Mouse (Mus musculus): ENCODE measurements around the gene Timp2. TPM values are rescaled to one million over a fixed set of nuclear protein-coding genes. Genes with fewer than 3 reads are reported as not detected.

Gene Timp2
- polyA plus RNA-seq, 1 experiment from 2014 or later = 72.7 TPM

DNA sequence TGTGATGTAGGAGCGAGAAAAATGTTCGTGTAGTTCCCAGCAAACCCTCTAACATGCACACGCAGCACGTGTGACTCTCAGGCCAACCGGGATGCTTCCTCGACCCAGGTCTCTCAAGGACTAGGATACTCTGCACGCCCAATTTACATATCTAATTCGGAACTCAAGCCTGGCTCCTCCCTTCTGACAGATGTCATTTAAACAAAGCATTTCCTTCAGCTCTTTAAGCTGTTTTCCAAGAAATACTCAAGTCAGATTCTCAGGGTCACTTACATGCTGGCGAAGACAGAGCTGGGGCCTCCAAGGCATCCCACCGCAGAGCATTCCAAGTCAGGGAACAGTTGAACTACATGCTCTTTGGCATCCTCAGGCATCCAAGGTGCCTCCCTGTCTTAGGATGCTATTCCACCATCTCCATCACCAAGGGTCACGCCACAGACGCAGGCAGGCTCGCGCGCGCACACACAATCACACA, 66.5 kb downstream of the Timp2 start:
- 1% methylated on average over 16 of the region's 16 CpGs for WGBS
- peak; percentile 34 for DNase-seq (ENCODE audit: low spot score)

DNA sequence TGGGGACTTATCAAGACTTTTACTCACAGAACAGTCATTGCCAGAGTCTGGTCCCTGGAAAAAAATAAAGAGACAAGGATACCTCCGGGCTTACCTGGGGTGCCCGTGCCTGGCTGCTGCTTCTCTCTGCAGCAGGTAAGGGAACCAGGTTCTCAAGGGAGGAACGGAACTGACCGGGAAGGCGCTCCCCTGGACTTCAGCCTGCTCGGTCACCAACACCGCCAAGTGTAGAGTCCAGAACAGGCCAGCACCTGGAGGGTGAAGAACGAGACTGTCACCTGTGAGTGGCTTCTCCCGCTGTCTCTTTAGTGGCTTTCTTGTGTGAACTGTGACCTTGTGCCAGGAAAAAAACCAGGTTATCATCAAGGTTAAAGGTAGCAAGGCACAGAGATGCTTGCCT, 68.0 kb downstream of the Timp2 start:
- no peak for DNase-seq (ENCODE audit: low spot score)
- H3K9ac ChIP-seq (ENCODE audit: low read length) = no peak overlapping the region
- 96% methylated on average over 9 of the region's 9 CpGs for WGBS
- no peak overlapping the region for H3K4me3 ChIP-seq (ENCODE audit: low read depth, low read length)
- no peaks in the 10 kb centered on the region for H3K9me3 ChIP-seq (ENCODE audit: control insufficient read depth, low read length)
- H3K4me2 ChIP-seq (replicated peaks; ENCODE audit: low read depth) = no peak overlapping the region
- no peak overlapping the region for H3K27ac ChIP-seq (replicated peaks)
- TF ChIP-seq EP300 (optimal IDR thresholded peaks at IDR 0.05) (no peak), CTCF (IDR thresholded peaks at IDR 0.05; ENCODE audit: low read depth) (no peak)
- 0 out of 2 replicates have a peak, but pooled peaks cover 4% of the 10 kb centered on the region for H3K4me1 ChIP-seq (replicated peaks; ENCODE audit: control insufficient read depth, insufficient read depth)
- no peaks in the 10 kb centered on the region for H3K27me3 ChIP-seq (ENCODE audit: control insufficient read depth, insufficient read depth, low read length)
- peaks cover 21% of the 10 kb centered on the region for H3K36me3 ChIP-seq (ENCODE audit: control insufficient read depth, insufficient read depth, low read length)
- no peak for ATAC-seq (ENCODE audit: low FRiP score, low TSS enrichment)

More for the DNA sequence above, 66.5 kb downstream of the Timp2 start:
- Histone ChIP-seq H3K4me2 (replicated peaks; ENCODE audit: low read depth) (peak overlapping the region; percentile 56), H3K27me3 (ENCODE audit: control insufficient read depth, insufficient read depth, low read length) (no peaks in the 10 kb centered on the region), H3K9ac (ENCODE audit: low read length) (peak overlapping the region; percentile 82), H3K4me1 (replicated peaks; ENCODE audit: control insufficient read depth, insufficient read depth) (0 out of 2 replicates have a peak, but pooled peaks cover 4% of the 10 kb centered on the region), H3K27ac (replicated peaks) (peak overlapping the region; percentile 88), H3K9me3 (ENCODE audit: control insufficient read depth, low read length) (no peaks in the 10 kb centered on the region), H3K36me3 (ENCODE audit: control insufficient read depth, insufficient read depth, low read length) (peaks cover 14% of the 10 kb centered on the region), H3K4me3 (ENCODE audit: low read depth, low read length) (peak overlapping the region; percentile 82)
- TF ChIP-seq CTCF (IDR thresholded peaks at IDR 0.05; ENCODE audit: low read depth) = no peak
- TF ChIP-seq EP300 (optimal IDR thresholded peaks at IDR 0.05) = no peak
- ATAC-seq (ENCODE audit: low FRiP score, low TSS enrichment) = no peak

DNA sequence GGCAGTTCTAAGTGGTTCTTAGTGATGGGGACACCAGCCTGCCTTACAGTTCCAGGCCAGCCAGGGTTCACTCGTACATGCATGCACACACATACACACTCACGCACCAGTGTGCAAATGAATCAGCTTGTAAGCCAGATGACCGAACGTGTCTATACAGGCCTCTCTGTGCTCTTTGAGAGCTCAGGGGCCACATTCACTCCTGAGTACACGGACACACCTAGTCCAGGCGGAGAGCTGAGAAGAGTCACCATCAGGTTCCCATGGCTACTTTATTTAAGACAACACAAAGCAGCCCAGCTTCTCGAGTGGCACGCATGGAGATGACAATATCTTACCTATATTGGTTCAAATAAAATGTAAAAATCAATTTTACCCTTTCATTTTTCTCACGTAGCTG, 69.1 kb downstream of the Timp2 start:
- no peak for TF ChIP-seq CTCF (IDR thresholded peaks at IDR 0.05; ENCODE audit: low read depth)
- no peak for TF ChIP-seq EP300 (optimal IDR thresholded peaks at IDR 0.05)
- no peaks in the 10 kb centered on the region for H3K9me3 ChIP-seq (ENCODE audit: control insufficient read depth, low read length)
- H3K4me1 ChIP-seq (replicated peaks; ENCODE audit: control insufficient read depth, insufficient read depth) = 0 out of 2 replicates have a peak, but pooled peaks cover 4% of the 10 kb centered on the region
- ATAC-seq (ENCODE audit: low FRiP score, low TSS enrichment) (no peak), DNase-seq (ENCODE audit: low spot score) (peak; percentile 52)
- H3K36me3 ChIP-seq (ENCODE audit: control insufficient read depth, insufficient read depth, low read length) = peaks cover 24% of the 10 kb centered on the region
- WGBS = 56% methylated on average over 9 of the region's 9 CpGs
- H3K27me3 ChIP-seq (ENCODE audit: control insufficient read depth, insufficient read depth, low read length) = no peaks in the 10 kb centered on the region
- H3K9ac ChIP-seq (ENCODE audit: low read length) = no peak overlapping the region
- H3K4me3 ChIP-seq (ENCODE audit: low read depth, low read length) = no peak overlapping the region
- H3K27ac ChIP-seq (replicated peaks) = no peak overlapping the region
- H3K4me2 ChIP-seq (replicated peaks; ENCODE audit: low read depth) = no peak overlapping the region

DNA sequence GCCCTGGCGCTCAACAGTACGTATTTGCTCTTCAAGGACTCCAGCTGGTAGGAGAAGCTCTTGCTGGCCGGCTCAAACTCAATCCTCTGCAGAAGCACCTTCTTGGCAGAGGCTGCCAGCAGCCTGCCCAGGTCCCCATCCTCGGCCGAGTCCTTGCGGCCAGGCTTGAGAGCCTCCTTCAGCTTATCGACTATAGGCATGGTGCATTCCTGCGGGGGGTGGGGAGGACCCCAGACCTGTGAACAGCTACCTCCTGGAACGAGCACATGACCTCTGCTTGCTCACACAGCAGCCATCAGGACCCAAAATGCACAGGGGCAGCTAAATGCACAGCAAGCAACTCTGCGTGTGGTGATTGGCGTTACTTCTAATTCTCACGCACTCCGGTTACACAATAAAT, 69.7 kb downstream of the Timp2 start:
- no peak overlapping the region for H3K9ac ChIP-seq (ENCODE audit: low read length)
- WGBS = 85% methylated on average over 13 of the region's 13 CpGs
- H3K27ac ChIP-seq (replicated peaks) = no peak overlapping the region
- TF ChIP-seq EP300 (optimal IDR thresholded peaks at IDR 0.05) = no peak
- no peak for TF ChIP-seq CTCF (IDR thresholded peaks at IDR 0.05; ENCODE audit: low read depth)
- DNase-seq (ENCODE audit: low spot score) (no peak), ATAC-seq (ENCODE audit: low FRiP score, low TSS enrichment) (no peak)
- peaks cover 24% of the 10 kb centered on the region for H3K36me3 ChIP-seq (ENCODE audit: control insufficient read depth, insufficient read depth, low read length)
- no peak overlapping the region for H3K4me3 ChIP-seq (ENCODE audit: low read depth, low read length)
- H3K9me3 ChIP-seq (ENCODE audit: control insufficient read depth, low read length) = no peaks in the 10 kb centered on the region
- H3K4me1 ChIP-seq (replicated peaks; ENCODE audit: control insufficient read depth, insufficient read depth) = 0 out of 2 replicates have a peak, but pooled peaks cover 4% of the 10 kb centered on the region
- H3K4me2 ChIP-seq (replicated peaks; ENCODE audit: low read depth) = no peak overlapping the region
- H3K27me3 ChIP-seq (ENCODE audit: control insufficient read depth, insufficient read depth, low read length) = no peaks in the 10 kb centered on the region

DNA sequence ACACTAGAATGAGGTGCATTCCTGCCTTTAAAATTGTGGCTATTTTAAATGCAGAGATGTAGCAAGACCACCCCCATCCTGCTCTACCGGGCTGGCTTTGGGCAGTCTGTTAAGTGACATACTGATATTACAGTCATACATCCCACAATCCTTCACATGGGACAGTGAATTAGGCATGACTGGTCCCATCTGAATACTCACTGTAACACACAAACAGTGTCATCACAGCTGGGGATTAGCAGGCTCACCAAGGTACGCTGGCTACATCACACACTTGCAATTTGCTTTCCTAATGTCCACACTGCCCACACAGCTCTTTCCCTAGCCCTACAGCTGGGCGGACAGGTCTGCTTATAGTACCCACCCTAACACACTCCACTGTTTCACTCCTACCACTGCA, 75.3 kb downstream of the Timp2 start:
- Histone ChIP-seq H3K27me3 (ENCODE audit: control insufficient read depth, insufficient read depth, low read length) (no peaks in the 10 kb centered on the region), H3K4me1 (replicated peaks; ENCODE audit: control insufficient read depth, insufficient read depth) (no peaks in the 10 kb centered on the region), H3K36me3 (ENCODE audit: control insufficient read depth, insufficient read depth, low read length) (peaks cover 51% of the 10 kb centered on the region), H3K4me3 (ENCODE audit: low read depth, low read length) (no peak overlapping the region), H3K27ac (replicated peaks) (no peak overlapping the region), H3K9me3 (ENCODE audit: control insufficient read depth, low read length) (no peaks in the 10 kb centered on the region), H3K4me2 (replicated peaks; ENCODE audit: low read depth) (no peak overlapping the region), H3K9ac (ENCODE audit: low read length) (no peak overlapping the region)
- WGBS = 87% methylated on average over 3 of the region's 3 CpGs
- ATAC-seq (ENCODE audit: low FRiP score, low TSS enrichment) = no peak
- TF ChIP-seq CTCF (IDR thresholded peaks at IDR 0.05; ENCODE audit: low read depth) (no peak), EP300 (optimal IDR thresholded peaks at IDR 0.05) (no peak)
- no peak for DNase-seq (ENCODE audit: low spot score)

DNA sequence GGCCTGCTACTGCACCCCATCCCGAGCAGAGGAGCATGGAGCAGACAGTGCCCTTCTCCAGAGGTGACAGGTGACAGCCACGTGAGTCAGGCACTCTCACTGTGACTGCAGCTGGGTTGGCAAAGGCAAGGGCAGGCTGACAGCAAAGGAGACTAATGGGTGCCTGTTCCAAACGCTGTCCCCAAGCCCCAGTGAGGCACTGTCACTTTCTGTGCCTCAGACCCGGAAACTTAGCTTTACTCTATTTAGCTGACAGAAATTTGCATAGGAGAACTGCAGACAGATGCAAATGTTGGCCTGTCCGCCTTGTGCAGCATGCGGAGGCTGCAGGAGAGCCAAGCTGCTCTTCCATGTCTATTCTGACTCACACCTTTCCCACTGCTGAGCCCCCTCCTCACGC, 79.2 kb downstream of the Timp2 start:
- Histone ChIP-seq H3K27ac (replicated peaks) (no peak overlapping the region), H3K27me3 (ENCODE audit: control insufficient read depth, insufficient read depth, low read length) (no peaks in the 10 kb centered on the region), H3K4me1 (replicated peaks; ENCODE audit: control insufficient read depth, insufficient read depth) (no peaks in the 10 kb centered on the region), H3K9ac (ENCODE audit: low read length) (no peak overlapping the region), H3K4me3 (ENCODE audit: low read depth, low read length) (no peak overlapping the region), H3K9me3 (ENCODE audit: control insufficient read depth, low read length) (no peaks in the 10 kb centered on the region), H3K36me3 (ENCODE audit: control insufficient read depth, insufficient read depth, low read length) (peaks cover 58% of the 10 kb centered on the region), H3K4me2 (replicated peaks; ENCODE audit: low read depth) (no peak overlapping the region)
- TF ChIP-seq EP300 (optimal IDR thresholded peaks at IDR 0.05) (no peak), CTCF (IDR thresholded peaks at IDR 0.05; ENCODE audit: low read depth) (no peak)
- 89% methylated on average over 7 of the region's 7 CpGs for WGBS
- ATAC-seq (ENCODE audit: low FRiP score, low TSS enrichment) (no peak), DNase-seq (ENCODE audit: low spot score) (no peak)
